Mouse (Mus musculus): ENCODE results near the gene Rab11fip4. TPM values are rescaled to one million over a fixed set of nuclear protein-coding genes. Genes with fewer than 3 reads are reported as not detected.

Rab11fip4 gene
- polyA plus RNA-seq, 1 experiment, result not detected

- TF ChIP-seq GATA1 (IDR thresholded peaks at IDR 0.05; ENCODE audit: low read length), result no peak
Measured at GRCm38 (mm10) chr11:79636481-79636880, 45.5 kb downstream of the Rab11fip4 start.

GRCm38 (mm10) chr11:79638691-79639090 is 47.7 kb downstream of the Rab11fip4 start:
- no peak for TF ChIP-seq GATA1 (IDR thresholded peaks at IDR 0.05; ENCODE audit: low read length)

GRCm38 (mm10) chr11:79640940-79641733 is 50.1 kb downstream of the Rab11fip4 start:
- no peak for TF ChIP-seq GATA1 (IDR thresholded peaks at IDR 0.05; ENCODE audit: low read length)

- TF ChIP-seq GATA1 (IDR thresholded peaks at IDR 0.05; ENCODE audit: low read length), result no peak
Measured at GRCm38 (mm10) chr11:79643730-79644129, 52.7 kb downstream of the Rab11fip4 start.

GRCm38 (mm10) chr11:79644717-79645191 is 53.7 kb downstream of the Rab11fip4 start:
- no peak for TF ChIP-seq GATA1 (IDR thresholded peaks at IDR 0.05; ENCODE audit: low read length)

- TF ChIP-seq GATA1 (IDR thresholded peaks at IDR 0.05; ENCODE audit: low read length), result no peak
Measured at GRCm38 (mm10) chr11:79646026-79646425, 55.0 kb downstream of the Rab11fip4 start.

GRCm38 (mm10) chr11:79646467-79647070 is 55.6 kb downstream of the Rab11fip4 start:
- TF ChIP-seq GATA1 (IDR thresholded peaks at IDR 0.05; ENCODE audit: low read length), result no peak

GRCm38 (mm10) chr11:79647071-79647501 is 56.1 kb downstream of the Rab11fip4 start:
- no peak for TF ChIP-seq GATA1 (IDR thresholded peaks at IDR 0.05; ENCODE audit: low read length)

- no peak for TF ChIP-seq GATA1 (IDR thresholded peaks at IDR 0.05; ENCODE audit: low read length)
Measured at GRCm38 (mm10) chr11:79650359-79650835, 59.4 kb downstream of the Rab11fip4 start.

- TF ChIP-seq GATA1 (IDR thresholded peaks at IDR 0.05; ENCODE audit: low read length), result no peak
Measured at GRCm38 (mm10) chr11:79652257-79652656, 61.2 kb downstream of the Rab11fip4 start.

- no peak for TF ChIP-seq GATA1 (IDR thresholded peaks at IDR 0.05; ENCODE audit: low read length)
Measured at GRCm38 (mm10) chr11:79652921-79653575, 62.0 kb downstream of the Rab11fip4 start.

GRCm38 (mm10) chr11:79654407-79654831 is 63.4 kb downstream of the Rab11fip4 start:
- no peak for TF ChIP-seq GATA1 (IDR thresholded peaks at IDR 0.05; ENCODE audit: low read length)

- no peak for TF ChIP-seq GATA1 (IDR thresholded peaks at IDR 0.05; ENCODE audit: low read length)
Measured at GRCm38 (mm10) chr11:79655592-79655991, 64.6 kb downstream of the Rab11fip4 start.

- TF ChIP-seq GATA1 (IDR thresholded peaks at IDR 0.05; ENCODE audit: low read length), result no peak
Measured at GRCm38 (mm10) chr11:79656491-79656890, 65.5 kb downstream of the Rab11fip4 start.

- TF ChIP-seq GATA1 (IDR thresholded peaks at IDR 0.05; ENCODE audit: low read length), result no peak
Measured at GRCm38 (mm10) chr11:79657053-79657452, 66.0 kb downstream of the Rab11fip4 start.
